Mouse (Mus musculus): ENCODE measurements around the gene Gjb2. TPM values are rescaled to one million over a fixed set of nuclear protein-coding genes. Genes with fewer than 3 reads are reported as not detected.
A peak's percentile ranks its signal among the peaks of the same experiment; 100 is the strongest.

Gjb2 gene
- polyA plus RNA-seq, 1 experiment from 2014 or later, result 45.3 TPM

GRCm38 (mm10) chr14:57107916-57108315 is 3.4 kb upstream of the Gjb2 start:
- peaks cover 38% of the 10 kb centered on the region for H3K27me3 ChIP-seq (ENCODE audit: control insufficient read depth, insufficient read depth, low read length)
- 58% methylated on average over 5 of the region's 5 CpGs for WGBS
- H3K36me3 ChIP-seq (ENCODE audit: control insufficient read depth, insufficient read depth, low read length), result no peaks in the 10 kb centered on the region
- H3K27ac ChIP-seq (ENCODE audit: low read length), result no peak overlapping the region
- H3K4me2 ChIP-seq (ENCODE audit: low read depth, low read length), result no peak overlapping the region
- no peak overlapping the region for H3K9ac ChIP-seq (ENCODE audit: low read length)
- H3K9me3 ChIP-seq (replicated peaks; ENCODE audit: control insufficient read depth, low read length), result no peaks in the 10 kb centered on the region
- H3K4me1 ChIP-seq (ENCODE audit: control insufficient read depth, insufficient read depth, low read length), result peaks cover 6% of the 10 kb centered on the region; the same call in 1 of the 2 replicates
- no peak for ATAC-seq (ENCODE audit: insufficient read depth, low FRiP score)
- H3K4me3 ChIP-seq (replicated peaks; ENCODE audit: low read length), result no peak overlapping the region

DNA sequence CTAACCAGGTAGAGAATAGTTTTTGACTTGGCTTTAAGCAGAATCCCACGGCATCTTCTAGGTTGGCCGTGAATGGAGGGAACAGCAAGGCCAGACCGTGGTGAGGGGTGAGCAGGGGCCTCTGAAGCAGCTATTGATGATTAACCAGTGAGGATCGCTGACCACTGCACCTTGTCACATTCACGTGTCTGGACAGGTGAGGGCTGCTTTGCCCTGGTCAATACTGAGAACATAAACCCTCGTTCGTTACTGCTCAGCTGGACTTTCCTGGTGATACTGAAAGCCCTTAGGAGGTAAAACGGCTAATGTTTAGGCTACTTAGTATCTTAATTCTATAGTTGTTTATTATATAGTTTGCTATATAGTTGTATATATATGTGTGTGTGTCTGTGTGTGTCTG is 2.6 kb upstream of the Gjb2 start:
- Histone ChIP-seq H3K27me3 (ENCODE audit: control insufficient read depth, insufficient read depth, low read length) (peaks cover 38% of the 10 kb centered on the region), H3K27ac (ENCODE audit: low read length) (no peak overlapping the region), H3K4me2 (ENCODE audit: low read depth, low read length) (no peak overlapping the region), H3K9me3 (replicated peaks; ENCODE audit: control insufficient read depth, low read length) (no peaks in the 10 kb centered on the region), H3K36me3 (ENCODE audit: control insufficient read depth, insufficient read depth, low read length) (no peaks in the 10 kb centered on the region), H3K9ac (ENCODE audit: low read length) (no peak overlapping the region), H3K4me1 (ENCODE audit: control insufficient read depth, insufficient read depth, low read length) (peaks cover 6% of the 10 kb centered on the region; the same call in 1 of the 2 replicates), H3K4me3 (replicated peaks; ENCODE audit: low read length) (no peak overlapping the region)
- no peak for ATAC-seq (ENCODE audit: insufficient read depth, low FRiP score)
- 52% methylated on average over 8 of the region's 8 CpGs for WGBS

DNA sequence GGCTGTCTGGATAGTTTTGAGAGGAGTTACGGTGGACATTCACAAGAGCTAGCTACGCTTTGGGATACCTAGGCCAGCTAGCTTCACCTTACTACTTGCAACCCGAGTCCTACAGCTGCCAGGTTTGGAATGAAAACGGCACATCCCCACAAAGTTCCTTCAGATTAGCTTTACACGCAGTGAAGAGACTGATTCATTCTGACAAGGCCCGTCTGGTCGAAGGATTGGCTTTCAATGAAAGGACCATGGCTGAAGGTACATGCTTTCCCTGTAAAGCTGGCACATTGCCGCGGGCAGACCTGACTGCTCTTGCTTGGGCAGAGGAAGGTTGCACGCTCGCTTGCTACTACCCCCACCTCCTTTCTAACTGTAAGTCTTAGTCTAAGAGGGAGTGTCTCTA is 1.2 kb upstream of the Gjb2 start:
- H3K36me3 ChIP-seq (ENCODE audit: control insufficient read depth, insufficient read depth, low read length), result no peaks in the 10 kb centered on the region
- H3K4me2 ChIP-seq (ENCODE audit: low read depth, low read length), result no peak overlapping the region
- 50% methylated on average over 11 of the region's 11 CpGs for WGBS
- peaks cover 38% of the 10 kb centered on the region for H3K27me3 ChIP-seq (ENCODE audit: control insufficient read depth, insufficient read depth, low read length)
- no peaks in the 10 kb centered on the region for H3K9me3 ChIP-seq (replicated peaks; ENCODE audit: control insufficient read depth, low read length)
- ATAC-seq (ENCODE audit: insufficient read depth, low FRiP score), result no peak
- no peak overlapping the region for H3K27ac ChIP-seq (ENCODE audit: low read length)
- no peak overlapping the region for H3K9ac ChIP-seq (ENCODE audit: low read length)
- H3K4me3 ChIP-seq (replicated peaks; ENCODE audit: low read length), result no peak overlapping the region
- H3K4me1 ChIP-seq (ENCODE audit: control insufficient read depth, insufficient read depth, low read length), result peaks cover 6% of the 10 kb centered on the region; the same call in 1 of the 2 replicates

- Histone ChIP-seq H3K27ac (ENCODE audit: low read length) (no peak overlapping the region; the same call in 1 of the 2 replicates), H3K36me3 (ENCODE audit: control insufficient read depth, insufficient read depth, low read length) (no peaks in the 10 kb centered on the region), H3K9me3 (replicated peaks; ENCODE audit: control insufficient read depth, low read length) (no peaks in the 10 kb centered on the region), H3K4me3 (replicated peaks; ENCODE audit: low read length) (peak overlapping the region; percentile 64), H3K4me1 (ENCODE audit: control insufficient read depth, insufficient read depth, low read length) (peaks cover 6% of the 10 kb centered on the region; the same call in 1 of the 2 replicates), H3K27me3 (ENCODE audit: control insufficient read depth, insufficient read depth, low read length) (peaks cover 38% of the 10 kb centered on the region), H3K9ac (ENCODE audit: low read length) (no peak overlapping the region), H3K4me2 (ENCODE audit: low read depth, low read length) (peak overlapping the region; percentile 100)
- no peak for ATAC-seq (ENCODE audit: insufficient read depth, low FRiP score)
- 15% methylated on average over 14 of the region's 14 CpGs for WGBS
Measured at GRCm38 (mm10) chr14:57105111-57105510, 609 bp upstream of the Gjb2 start.

GRCm38 (mm10) chr14:57103711-57104105 is 794 bp downstream of the Gjb2 start:
- Histone ChIP-seq H3K4me1 (ENCODE audit: control insufficient read depth, insufficient read depth, low read length) (peaks cover 6% of the 10 kb centered on the region; the same call in 1 of the 2 replicates), H3K4me2 (ENCODE audit: low read depth, low read length) (peak overlapping the region; percentile 100), H3K27me3 (ENCODE audit: control insufficient read depth, insufficient read depth, low read length) (peaks cover 38% of the 10 kb centered on the region), H3K36me3 (ENCODE audit: control insufficient read depth, insufficient read depth, low read length) (no peaks in the 10 kb centered on the region), H3K4me3 (replicated peaks; ENCODE audit: low read length) (peak overlapping the region; percentile 64), H3K9me3 (replicated peaks; ENCODE audit: control insufficient read depth, low read length) (no peaks in the 10 kb centered on the region), H3K9ac (ENCODE audit: low read length) (peak overlapping the region; percentile 74), H3K27ac (ENCODE audit: low read length) (no peak overlapping the region)
- no peak for ATAC-seq (ENCODE audit: insufficient read depth, low FRiP score)
- WGBS, result 6% methylated on average over 22 of the region's 22 CpGs

DNA sequence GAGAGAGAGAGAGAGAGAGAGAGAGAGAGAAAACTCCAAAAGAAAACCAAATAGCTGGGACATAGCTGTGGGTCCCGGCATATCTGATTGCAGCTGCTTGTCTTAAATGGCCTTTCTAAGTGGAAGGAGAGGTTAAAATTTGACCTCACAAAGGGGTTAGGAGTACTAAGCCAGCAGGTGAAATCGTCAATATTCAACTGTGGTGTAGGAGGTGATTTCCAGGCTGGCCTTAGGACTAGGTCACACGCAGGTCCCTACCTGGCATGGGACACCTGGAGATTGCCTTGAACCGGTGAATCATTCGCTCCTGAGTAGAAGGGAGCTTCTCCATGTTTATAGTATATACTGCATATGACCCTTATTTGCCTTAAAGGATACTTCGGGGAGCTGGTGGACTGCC is 1.4 kb downstream of the Gjb2 start:
- Histone ChIP-seq H3K36me3 (ENCODE audit: control insufficient read depth, insufficient read depth, low read length) (no peaks in the 10 kb centered on the region), H3K4me1 (ENCODE audit: control insufficient read depth, insufficient read depth, low read length) (peaks cover 6% of the 10 kb centered on the region; the same call in 1 of the 2 replicates), H3K9me3 (replicated peaks; ENCODE audit: control insufficient read depth, low read length) (no peaks in the 10 kb centered on the region), H3K4me2 (ENCODE audit: low read depth, low read length) (peak overlapping the region; percentile 100; the same call in 1 of the 2 replicates), H3K4me3 (replicated peaks; ENCODE audit: low read length) (peak overlapping the region; percentile 64), H3K27me3 (ENCODE audit: control insufficient read depth, insufficient read depth, low read length) (peaks cover 38% of the 10 kb centered on the region), H3K9ac (ENCODE audit: low read length) (no peak overlapping the region), H3K27ac (ENCODE audit: low read length) (no peak overlapping the region)
- WGBS, result 50% methylated on average over 6 of the region's 6 CpGs
- no peak for ATAC-seq (ENCODE audit: insufficient read depth, low FRiP score)

- H3K36me3 ChIP-seq (ENCODE audit: control insufficient read depth, insufficient read depth, low read length), result no peaks in the 10 kb centered on the region
- H3K9ac ChIP-seq (ENCODE audit: low read length), result no peak overlapping the region
- H3K27me3 ChIP-seq (ENCODE audit: control insufficient read depth, insufficient read depth, low read length), result peaks cover 28% of the 10 kb centered on the region
- ATAC-seq (ENCODE audit: insufficient read depth, low FRiP score), result no peak
- H3K27ac ChIP-seq (ENCODE audit: low read length), result no peak overlapping the region
- 59% methylated on average over 7 of the region's 7 CpGs for WGBS
- no peak overlapping the region for H3K4me2 ChIP-seq (ENCODE audit: low read depth, low read length)
- H3K4me3 ChIP-seq (replicated peaks; ENCODE audit: low read length), result no peak overlapping the region
- peaks cover 6% of the 10 kb centered on the region; the same call in 1 of the 2 replicates for H3K4me1 ChIP-seq (ENCODE audit: control insufficient read depth, insufficient read depth, low read length)
- H3K9me3 ChIP-seq (replicated peaks; ENCODE audit: control insufficient read depth, low read length), result no peaks in the 10 kb centered on the region
Measured at GRCm38 (mm10) chr14:57101623-57102022, 2.9 kb downstream of the Gjb2 start.

- H3K9ac ChIP-seq (ENCODE audit: low read length), result no peak overlapping the region
- H3K4me1 ChIP-seq (ENCODE audit: control insufficient read depth, insufficient read depth, low read length), result no peaks in the 10 kb centered on the region
- no peak for ATAC-seq (ENCODE audit: insufficient read depth, low FRiP score)
- no peak overlapping the region for H3K27ac ChIP-seq (ENCODE audit: low read length)
- H3K4me3 ChIP-seq (replicated peaks; ENCODE audit: low read length), result no peak overlapping the region
- H3K9me3 ChIP-seq (replicated peaks; ENCODE audit: control insufficient read depth, low read length), result no peaks in the 10 kb centered on the region
- no peaks in the 10 kb centered on the region for H3K27me3 ChIP-seq (ENCODE audit: control insufficient read depth, insufficient read depth, low read length)
- 71% methylated on average over 4 of the region's 4 CpGs for WGBS
- H3K4me2 ChIP-seq (ENCODE audit: low read depth, low read length), result no peak overlapping the region
- H3K36me3 ChIP-seq (ENCODE audit: control insufficient read depth, insufficient read depth, low read length), result no peaks in the 10 kb centered on the region
Measured at GRCm38 (mm10) chr14:57095855-57096254, 8.6 kb downstream of the Gjb2 start.

DNA sequence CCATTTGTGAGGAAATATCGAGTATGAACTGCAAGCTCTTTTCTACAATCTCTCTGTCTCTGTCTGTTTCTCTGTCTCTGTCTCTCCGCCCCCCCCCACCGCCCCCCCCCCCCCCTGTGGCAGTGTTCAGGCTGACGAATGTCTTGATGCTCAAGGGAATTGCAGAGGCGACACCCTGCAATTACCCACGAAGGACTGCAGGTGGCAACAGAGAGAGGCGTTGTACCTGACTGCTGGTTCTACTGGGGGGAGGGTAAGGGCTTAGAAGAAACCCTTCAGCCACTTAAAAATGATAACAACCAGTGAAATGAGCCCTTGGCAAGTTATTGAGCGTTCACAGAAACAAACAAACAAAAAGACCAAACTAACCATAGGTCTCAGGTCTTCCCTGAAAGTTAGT is 11.5 kb downstream of the Gjb2 start:
- H3K27me3 ChIP-seq (ENCODE audit: control insufficient read depth, insufficient read depth, low read length), result no peaks in the 10 kb centered on the region
- 5% methylated on average over 8 of the region's 8 CpGs for WGBS
- H3K4me2 ChIP-seq (ENCODE audit: low read depth, low read length), result no peak overlapping the region
- H3K4me1 ChIP-seq (ENCODE audit: control insufficient read depth, insufficient read depth, low read length), result no peaks in the 10 kb centered on the region
- H3K27ac ChIP-seq (ENCODE audit: low read length), result no peak overlapping the region
- ATAC-seq (ENCODE audit: insufficient read depth, low FRiP score), result no peak
- no peak overlapping the region for H3K4me3 ChIP-seq (replicated peaks; ENCODE audit: low read length)
- H3K9ac ChIP-seq (ENCODE audit: low read length), result no peak overlapping the region
- no peaks in the 10 kb centered on the region for H3K36me3 ChIP-seq (ENCODE audit: control insufficient read depth, insufficient read depth, low read length)
- H3K9me3 ChIP-seq (replicated peaks; ENCODE audit: control insufficient read depth, low read length), result no peaks in the 10 kb centered on the region

Data from stomach, embryonic 16.5 days (tissue).